Comparison of ENCODE assay signal across 10 mouse cellular contexts in the genomic region with DNA sequence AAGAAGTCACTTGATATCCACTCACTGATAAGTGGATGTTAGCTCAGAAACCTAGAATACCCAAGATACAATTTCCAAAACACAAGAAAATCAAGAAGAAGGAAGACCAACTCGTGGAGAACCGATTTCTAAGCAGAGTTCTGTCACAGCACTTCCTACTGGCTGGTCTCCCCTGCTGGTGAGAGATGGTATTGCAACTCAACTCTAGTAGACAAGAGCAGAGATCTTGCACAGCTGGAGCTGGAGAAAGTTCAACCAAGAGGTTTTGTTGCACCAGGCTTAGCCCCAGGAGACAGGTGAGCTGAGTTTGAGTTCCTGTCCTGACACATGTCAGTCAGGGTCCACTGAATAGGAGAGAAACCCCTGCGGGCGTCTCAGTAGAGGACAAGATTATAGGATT. TPM values are rescaled to one million over a fixed set of nuclear protein-coding genes. Genes with fewer than 3 reads are reported as not detected.
A peak's percentile ranks its signal among the peaks of the same experiment; 100 is the strongest.
DNase-seq lines count a peak whose midpoint lies in the region; ATAC-seq and TF ChIP-seq lines count a peak whose summit lies in the region.
"Had no signal": no experiment of that assay in that cellular context is flagged by ENCODE, and none has a peak within 500 bp of the region (broad histone marks: within the 10 kb centered on the region; RNA-seq: fewer than 3 reads in every experiment).

No protein-coding gene starts in this region.

- ATAC-seq in embryonic facial prominence, embryonic 11.5 days (replicated peaks; ENCODE audit: insufficient number of reproducible peaks, low FRiP score, low TSS enrichment, low read depth): no peak
- no peak for ATAC-seq in lung, postnatal 0 days

- TF ChIP-seq EP300 in lung, postnatal 0 days (IDR thresholded peaks at IDR 0.05): no peak

- no peak overlapping the region for H3K4me2 ChIP-seq in embryonic facial prominence, embryonic 11.5 days (ENCODE audit: low read depth, low read length)
- H3K4me2 ChIP-seq in lung, postnatal 0 days (replicated peaks; ENCODE audit: low read depth, low read length): no peak overlapping the region

- intact Hi-C loops in heart, postnatal 25 days (cut with DNase I): loop anchor here (5.0 kb wide), 3 partner anchors 80 to 125 kb away; no protein-coding TSS in a partner anchor

- H3K9me3 ChIP-seq in embryonic facial prominence, embryonic 11.5 days (replicated peaks; ENCODE audit: control insufficient read depth, low read length): no peaks in the 10 kb centered on the region
- no peaks in the 10 kb centered on the region for H3K9me3 ChIP-seq in lung, postnatal 0 days (ENCODE audit: low read length)

- H3K4me3 ChIP-seq in embryonic facial prominence, embryonic 11.5 days (ENCODE audit: low read depth, low read length): no peak overlapping the region
- H3K4me3 ChIP-seq in lung, postnatal 0 days (ENCODE audit: low read depth, low read length): no peak overlapping the region

- no peaks in the 10 kb centered on the region for H3K36me3 ChIP-seq in embryonic facial prominence, embryonic 11.5 days (replicated peaks; ENCODE audit: control insufficient read depth, insufficient read depth, low read depth, low read length)
- H3K36me3 ChIP-seq in lung, postnatal 0 days (ENCODE audit: insufficient read depth, low read length): no peaks in the 10 kb centered on the region
- no peaks in the 10 kb centered on the region for H3K36me3 ChIP-seq in splenic B cell, adult 2 months (ENCODE audit: control insufficient read depth, insufficient read depth, low read length, poor library complexity, severe bottlenecking)

- peak; percentile 79 to 89 for DNase-seq in heart, adult 18-20 months
- DNase-seq in heart, postnatal 25 days (ENCODE audit: low spot score): no peak
- DNase-seq in B cell, adult 2 months: peak; percentile 86 to 87
- peak; percentile 57 for DNase-seq in adrenal gland, postnatal 25 days
- peak; percentile 84 for DNase-seq in embryonic facial prominence, embryonic 11.5 days (ENCODE audit: low spot score)
- DNase-seq in kidney, postnatal 14 days: peak; percentile 85
- peak; percentile 83 for DNase-seq in lung, postnatal 0 days (ENCODE audit: low spot score)
- peak; percentile 89 for DNase-seq in splenic B cell, adult 2 months (ENCODE audit: low read depth, low spot score)

- no peak overlapping the region for H3K9ac ChIP-seq in embryonic facial prominence, embryonic 11.5 days (replicated peaks; ENCODE audit: low read length)
- no peak overlapping the region for H3K9ac ChIP-seq in lung, postnatal 0 days (replicated peaks; ENCODE audit: low read depth)

- no peaks in the 10 kb centered on the region for H3K4me1 ChIP-seq in embryonic facial prominence, embryonic 11.5 days (ENCODE audit: control insufficient read depth, insufficient read depth, low read length)
- peaks cover 6% of the 10 kb centered on the region; the same call in 1 of the 2 replicates for H3K4me1 ChIP-seq in lung, postnatal 0 days (ENCODE audit: insufficient read depth, low read depth, low read length)

- no peak overlapping the region for H3K27ac ChIP-seq in embryonic facial prominence, embryonic 11.5 days (replicated peaks; ENCODE audit: low read depth, low read length)
- no peak overlapping the region for H3K27ac ChIP-seq in lung, postnatal 0 days (ENCODE audit: low read length)

- no peaks in the 10 kb centered on the region for H3K27me3 ChIP-seq in embryonic facial prominence, embryonic 11.5 days (ENCODE audit: control insufficient read depth, insufficient read depth, low read length)
- H3K27me3 ChIP-seq in lung, postnatal 0 days (replicated peaks; ENCODE audit: insufficient read depth, low read length): no peaks in the 10 kb centered on the region
- no peaks in the 10 kb centered on the region for H3K27me3 ChIP-seq in splenic B cell, adult 2 months (ENCODE audit: control insufficient read depth, insufficient read depth, low read length, poor library complexity, severe bottlenecking)

- peak; percentile 94 for TF ChIP-seq CTCF in lung, postnatal 0 days (IDR thresholded peaks at IDR 0.05)

- WGBS in embryonic facial prominence, embryonic 11.5 days: 41% methylated on average over 4 of the region's 4 CpGs
- WGBS in lung, postnatal 0 days: 44% methylated on average over 4 of the region's 4 CpGs

RNA-seq across cellular contexts. Expression of a gene that starts 18.2 kb away (rescaled TPM):
- under 1 TPM; 0.35 to 0.75 TPM for total RNA-seq in heart, adult 18-20 months (2021)
- under 1 TPM; 0.45 to 0.62 TPM for total RNA-seq in heart, postnatal 25 days (2021)
- total RNA-seq in adrenal gland, postnatal 25 days (2021): 2.8 and 2.9 TPM in 2 replicates
- polyA plus RNA-seq in embryonic facial prominence, embryonic 11.5 days (2014; fragmentation: Nextera tagmentation; extraction: Ambion mirVana): 5.4 and 5.8 TPM in 2 replicates
- 9.0 and 13.4 TPM in 2 replicates for polyA plus RNA-seq in lung, postnatal 0 days (2015; fragmentation: Nextera tagmentation; extraction: Ambion mirVana)

RNA-seq across cellular contexts. Expression of a gene that starts 21.3 kb away (rescaled TPM):
- total RNA-seq in heart, adult 18-20 months (2021): not detected
- total RNA-seq in heart, postnatal 25 days (2021): not detected
- total RNA-seq in adrenal gland, postnatal 25 days (2021): not detected in 2 replicates
- polyA plus RNA-seq in embryonic facial prominence, embryonic 11.5 days (2014; fragmentation: Nextera tagmentation; extraction: Ambion mirVana): not detected in 2 replicates
- polyA plus RNA-seq in lung, postnatal 0 days (2015; fragmentation: Nextera tagmentation; extraction: Ambion mirVana): not detected in 2 replicates
- total RNA-seq: layer of hippocampus, postnatal 36 days had no signal
- polyA plus RNA-seq: stomach, embryonic 16.5 days had no signal

RNA-seq across cellular contexts. Expression of a gene that starts 23.6 kb away (rescaled TPM):
- total RNA-seq in heart, adult 18-20 months (2021): not detected
- not detected for total RNA-seq in heart, postnatal 25 days (2021)
- total RNA-seq in adrenal gland, postnatal 25 days (2021): not detected in 2 replicates
- polyA plus RNA-seq in embryonic facial prominence, embryonic 11.5 days (2014; fragmentation: Nextera tagmentation; extraction: Ambion mirVana): not detected in 2 replicates
- not detected in 2 replicates for polyA plus RNA-seq in lung, postnatal 0 days (2015; fragmentation: Nextera tagmentation; extraction: Ambion mirVana)
- total RNA-seq: layer of hippocampus, postnatal 36 days had no signal
- polyA plus RNA-seq: stomach, embryonic 16.5 days had no signal

RNA-seq across cellular contexts. Expression of a gene that starts 28.8 kb away (rescaled TPM):
- not detected for total RNA-seq in heart, adult 18-20 months (2021)
- total RNA-seq in heart, postnatal 25 days (2021): not detected
- not detected in 2 replicates for total RNA-seq in adrenal gland, postnatal 25 days (2021)
- not detected in 2 replicates for polyA plus RNA-seq in embryonic facial prominence, embryonic 11.5 days (2014; fragmentation: Nextera tagmentation; extraction: Ambion mirVana)
- polyA plus RNA-seq in lung, postnatal 0 days (2015; fragmentation: Nextera tagmentation; extraction: Ambion mirVana): not detected in 2 replicates
- total RNA-seq: layer of hippocampus, postnatal 36 days had no signal
- polyA plus RNA-seq: stomach, embryonic 16.5 days had no signal

RNA-seq across cellular contexts. Expression of a gene that starts 38.5 kb away (rescaled TPM):
- total RNA-seq in heart, adult 18-20 months (2021): not detected
- not detected for total RNA-seq in heart, postnatal 25 days (2021)
- not detected in 2 replicates for total RNA-seq in adrenal gland, postnatal 25 days (2021)
- polyA plus RNA-seq in embryonic facial prominence, embryonic 11.5 days (2014; fragmentation: Nextera tagmentation; extraction: Ambion mirVana): not detected in 2 replicates
- not detected in 2 replicates for polyA plus RNA-seq in lung, postnatal 0 days (2015; fragmentation: Nextera tagmentation; extraction: Ambion mirVana)
- total RNA-seq: layer of hippocampus, postnatal 36 days had no signal
- polyA plus RNA-seq: stomach, embryonic 16.5 days had no signal
